Mouse (Mus musculus) intestine, embryonic 14.5 days (tissue): ENCODE results near the gene Clint1. TPM values are rescaled to one million over a fixed set of nuclear protein-coding genes. Genes with fewer than 3 reads are reported as not detected.

Experiments
- ATAC-seq: fragments of 200-750 bp; cut with Nextera tagmentation; replicated peaks from 2 replicates; pipeline ENCODE4 v1.8.0; 2017; ENCODE audit warnings: low read depth, moderate number of reproducible peaks, moderate TSS enrichment, moderate library complexity; ENCODE audit not compliant: low FRiP score, low TSS enrichment
- DNase-seq: peaks from one replicate; pipeline ENCODE4 v3.0.0-alpha.2; 2018; ENCODE audit warnings: low spot score
- H3K27ac ChIP-seq: fragments of 300-500 bp; sonication (generic); 2 replicates; pipeline ENCODE4 v1.5.1; 2014; ENCODE audit warnings: low read depth, mild to moderate bottlenecking, control low read depth
- H3K27me3 ChIP-seq: fragments of 300-500 bp; sonication (generic); replicated peaks from 2 replicates; pipeline ENCODE4 v1.6.1; 2014; ENCODE audit warnings: low read length, control low read depth; ENCODE audit not compliant: control insufficient read depth, insufficient read depth
- H3K36me3 ChIP-seq: fragments of 300-500 bp; sonication (generic); 2 replicates; pipeline ENCODE4 v1.6.1; 2014; ENCODE audit warnings: low read length, control low read depth; ENCODE audit not compliant: control insufficient read depth, insufficient read depth
- H3K4me1 ChIP-seq: fragments of 300-500 bp; sonication (generic); replicated peaks from 2 replicates; pipeline ENCODE4 v1.6.1; 2014; ENCODE audit warnings: low read length, control low read depth, mixed read lengths; ENCODE audit not compliant: control insufficient read depth, insufficient read depth
- H3K4me2 ChIP-seq: fragments of 300-500 bp; sonication (generic); 2 replicates; pipeline ENCODE4 v1.6.1; 2014; ENCODE audit warnings: low read length
- H3K4me3 ChIP-seq: fragments of 300-500 bp; sonication (generic); 2 replicates; pipeline ENCODE4 v1.5.1; 2014; ENCODE audit warnings: low read depth, low read length, control low read depth, mixed read lengths
- H3K9ac ChIP-seq: fragments of 300-500 bp; sonication (generic); 2 replicates; pipeline ENCODE4 v1.6.1; 2014; ENCODE audit warnings: mild to moderate bottlenecking, low read length
- H3K9me3 ChIP-seq: fragments of 300-500 bp; sonication (generic); 2 replicates; pipeline ENCODE4 v1.6.1; 2016; ENCODE audit warnings: low read length, control low read depth; ENCODE audit not compliant: control insufficient read depth
- WGBS: fragments of 180-500 bp; shearing (Covaris S2); extraction: QIAGEN DNeasy Blood & Tissue Kit; methylation state at CpG from one replicate; pipeline ENCODE4 v1.1.7; 2014; 5-methylcytosine and 5-hydroxymethylcytosine counted together
- polyA plus RNA-seq: library from polyadenylated mRNA; unstranded; fragments of >200 nt; fragmentation: Nextera tagmentation; extraction: Ambion mirVana; gene quantifications from 2 replicates; pipeline ENCODE4 v1.2.1, GENCODE M21; 2014

Clint1 gene
- polyA plus RNA-seq, 1 experiment from 2014 or later = 83.1 TPM

GRCm38 (mm10) chr11:45810805-45811204, 41.0 kb upstream of the Clint1 start:
- 79% methylated on average over 8 of the region's 8 CpGs for WGBS
- H3K27ac ChIP-seq = peak overlapping the region; percentile 16
- ATAC-seq = peak; percentile 76; the same call in 1 of the 2 replicates

DNA sequence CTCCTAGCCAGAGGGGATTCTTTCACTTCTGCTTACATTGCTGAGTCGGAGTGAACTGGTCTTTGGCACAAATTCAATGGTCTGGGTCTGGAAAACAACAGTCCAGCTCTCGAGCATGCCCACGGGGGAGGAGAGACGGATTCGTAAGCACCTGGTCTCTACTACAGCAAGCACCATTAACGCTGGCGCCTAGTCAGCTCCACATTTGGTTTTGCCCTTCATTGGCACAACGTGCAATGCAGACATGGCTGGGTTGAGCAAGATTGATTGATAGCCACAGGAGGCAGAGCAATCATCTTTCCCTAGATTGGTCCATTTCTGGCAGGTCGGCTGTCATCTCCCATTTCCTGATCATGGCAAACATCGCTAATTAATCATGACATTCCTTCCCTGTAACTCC, 36.2 kb upstream of the Clint1 start:
- no peak overlapping the region for H3K27ac ChIP-seq
- WGBS = 68% methylated on average over 10 of the region's 10 CpGs
- DNase-seq (no peak), ATAC-seq (no peak)
- H3K9me3 ChIP-seq = no peaks in the 10 kb centered on the region
- H3K36me3 ChIP-seq = no peaks in the 10 kb centered on the region
- no peak overlapping the region for H3K4me2 ChIP-seq
- no peaks in the 10 kb centered on the region for H3K27me3 ChIP-seq
- no peak overlapping the region for H3K9ac ChIP-seq
- H3K4me3 ChIP-seq = no peak overlapping the region
- H3K4me1 ChIP-seq = no peaks in the 10 kb centered on the region

More at GRCm38 (mm10) chr11:45810805-45811204, 41.0 kb upstream of the Clint1 start:
- Histone ChIP-seq H3K4me2 (no peak overlapping the region), H3K9me3 (no peaks in the 10 kb centered on the region), H3K4me3 (no peak overlapping the region), H3K9ac (no peak overlapping the region), H3K4me1 (no peaks in the 10 kb centered on the region), H3K36me3 (no peaks in the 10 kb centered on the region), H3K27me3 (no peaks in the 10 kb centered on the region)
- DNase-seq = no peak

DNA sequence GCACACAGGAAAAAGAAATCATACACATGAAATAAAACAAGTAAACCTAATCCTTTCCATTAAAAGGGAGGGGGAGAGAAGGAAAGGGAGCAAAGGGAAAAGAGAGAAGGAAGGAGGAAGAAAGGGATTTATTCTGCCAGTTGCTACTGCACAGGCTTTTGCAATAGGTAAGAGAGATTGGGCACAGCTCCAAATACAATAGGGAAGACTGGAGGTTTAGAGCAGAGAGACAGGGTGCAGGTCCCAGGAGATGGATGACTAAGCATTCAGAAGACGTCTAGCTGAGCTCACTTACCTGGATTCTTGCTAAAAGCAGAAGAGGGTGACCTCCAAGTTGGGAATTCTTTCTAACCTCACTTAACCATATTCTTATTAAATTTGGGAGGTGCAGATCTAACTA, 35.1 kb upstream of the Clint1 start:
- no peak overlapping the region for H3K4me2 ChIP-seq
- H3K27ac ChIP-seq = no peak overlapping the region
- H3K9me3 ChIP-seq = no peaks in the 10 kb centered on the region
- no peak overlapping the region for H3K9ac ChIP-seq
- no peak overlapping the region for H3K4me3 ChIP-seq
- no peaks in the 10 kb centered on the region for H3K27me3 ChIP-seq
- 33% methylated on average over 1 of the region's 1 CpGs for WGBS
- DNase-seq (no peak), ATAC-seq (no peak)
- no peaks in the 10 kb centered on the region for H3K4me1 ChIP-seq
- H3K36me3 ChIP-seq = no peaks in the 10 kb centered on the region

- DNase-seq (no peak), ATAC-seq (no peak)
- H3K27ac ChIP-seq = no peak overlapping the region
- 23% methylated on average over 3 of the region's 3 CpGs for WGBS
- no peaks in the 10 kb centered on the region for H3K36me3 ChIP-seq
- H3K4me3 ChIP-seq = no peak overlapping the region
- no peaks in the 10 kb centered on the region for H3K27me3 ChIP-seq
- H3K9ac ChIP-seq = no peak overlapping the region
- no peaks in the 10 kb centered on the region for H3K4me1 ChIP-seq
- H3K9me3 ChIP-seq = no peaks in the 10 kb centered on the region
- H3K4me2 ChIP-seq = no peak overlapping the region
Observed at GRCm38 (mm10) chr11:45817996-45818395, 33.9 kb upstream of the Clint1 start.

DNA sequence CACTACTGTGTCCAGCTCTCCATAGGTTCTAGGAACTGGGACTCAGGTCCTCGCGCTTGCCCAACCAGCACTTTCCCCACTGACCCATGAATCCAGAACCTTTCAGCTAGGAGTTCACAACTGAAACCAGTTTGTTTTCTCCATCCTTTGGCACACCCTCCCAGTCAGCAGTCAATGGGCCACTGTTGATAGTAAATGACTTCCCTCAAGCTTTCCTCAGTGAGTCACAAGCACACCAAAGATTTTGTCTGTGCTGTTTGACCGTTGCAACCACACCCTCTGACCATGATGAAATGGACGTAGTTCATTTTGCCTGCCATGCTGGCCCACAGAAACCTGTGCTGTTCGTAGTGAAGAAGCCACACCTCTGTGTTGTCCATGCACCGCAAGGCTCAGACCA, 30.9 kb upstream of the Clint1 start:
- DNase-seq (no peak), ATAC-seq (no peak)
- 91% methylated on average over 6 of the region's 6 CpGs for WGBS
- Histone ChIP-seq H3K36me3 (no peaks in the 10 kb centered on the region), H3K4me3 (no peak overlapping the region), H3K4me1 (no peaks in the 10 kb centered on the region), H3K9me3 (no peaks in the 10 kb centered on the region), H3K27me3 (no peaks in the 10 kb centered on the region), H3K4me2 (no peak overlapping the region), H3K9ac (no peak overlapping the region), H3K27ac (no peak overlapping the region)

DNA sequence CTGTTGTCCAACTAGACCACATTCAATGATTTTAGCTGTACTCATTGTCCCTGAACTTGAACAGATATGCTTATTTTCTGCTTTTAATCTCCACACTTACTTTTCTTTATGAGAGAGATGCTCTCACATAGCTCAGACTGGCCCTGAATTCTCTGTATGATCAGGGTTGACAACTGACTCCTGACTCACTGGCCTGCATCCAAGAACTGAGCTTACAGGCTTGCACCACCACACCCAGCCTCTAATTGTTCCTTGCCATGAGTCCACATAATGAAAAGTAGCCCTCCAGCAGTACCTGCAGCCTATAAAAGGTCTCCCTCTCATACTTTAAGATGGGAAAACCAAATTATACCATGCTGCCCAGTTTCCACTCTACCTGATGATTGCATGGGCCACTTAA, 21.7 kb upstream of the Clint1 start:
- Histone ChIP-seq H3K9ac (no peak overlapping the region), H3K4me1 (peaks cover 5% of the 10 kb centered on the region; the same call in 1 of the 2 replicates), H3K4me2 (no peak overlapping the region), H3K9me3 (no peaks in the 10 kb centered on the region), H3K36me3 (no peaks in the 10 kb centered on the region), H3K27me3 (no peaks in the 10 kb centered on the region), H3K27ac (no peak overlapping the region), H3K4me3 (no peak overlapping the region)
- ATAC-seq (no peak), DNase-seq (no peak)

- Histone ChIP-seq H3K4me1 (peaks cover 5% of the 10 kb centered on the region; the same call in 1 of the 2 replicates), H3K27ac (peak overlapping the region; percentile 65; the same call in 1 of the 2 replicates), H3K4me3 (no peak overlapping the region), H3K36me3 (no peaks in the 10 kb centered on the region), H3K4me2 (no peak overlapping the region), H3K9ac (no peak overlapping the region), H3K27me3 (no peaks in the 10 kb centered on the region), H3K9me3 (no peaks in the 10 kb centered on the region)
- no peak for DNase-seq
- WGBS = 47% methylated on average over 9 of the region's 9 CpGs
- ATAC-seq = no peak; the same call in 1 of the 2 replicates
Observed at GRCm38 (mm10) chr11:45830743-45831310, 21.0 kb upstream of the Clint1 start.

DNA sequence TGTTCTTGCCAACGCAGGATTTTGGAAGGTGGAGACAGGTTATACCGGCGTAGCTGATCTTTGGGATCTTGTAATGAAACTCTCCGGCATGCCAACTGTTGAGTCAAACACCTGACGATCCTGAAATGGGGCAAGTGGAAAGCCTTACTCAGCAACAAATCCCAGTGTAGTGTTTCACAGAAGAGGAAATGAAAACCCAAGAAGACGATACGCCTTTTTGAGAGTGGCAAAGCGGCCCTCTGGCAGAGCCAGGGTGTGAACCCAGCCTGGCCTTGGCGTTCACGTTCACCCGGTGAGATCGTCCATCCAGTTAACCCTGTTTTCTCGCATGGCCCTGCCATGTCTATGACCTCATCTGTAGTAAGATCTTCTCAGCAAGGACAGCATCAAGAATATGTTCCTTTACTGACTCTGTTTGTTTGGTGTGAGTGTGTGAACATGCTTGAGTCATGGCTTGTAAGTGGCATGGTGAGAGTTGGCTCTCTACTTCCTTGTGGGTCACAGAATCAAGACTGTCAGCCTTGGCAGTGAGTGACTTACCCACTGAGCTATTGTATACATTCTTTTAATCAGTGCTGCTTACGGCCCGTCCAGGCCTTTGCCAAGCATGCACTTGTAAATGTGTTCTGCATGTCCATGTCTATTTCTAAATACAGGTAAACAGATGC, 20.2 kb upstream of the Clint1 start:
- no peak for ATAC-seq
- Histone ChIP-seq H3K36me3 (no peaks in the 10 kb centered on the region), H3K4me2 (no peak overlapping the region), H3K27me3 (no peaks in the 10 kb centered on the region), H3K27ac (no peak overlapping the region), H3K9ac (no peak overlapping the region), H3K4me1 (peaks cover 5% of the 10 kb centered on the region; the same call in 1 of the 2 replicates), H3K9me3 (no peaks in the 10 kb centered on the region), H3K4me3 (no peak overlapping the region)
- no peak for DNase-seq
- WGBS = 91% methylated on average over 15 of the region's 15 CpGs
